Mouse (Mus musculus) heart, postnatal 36 days (tissue): ENCODE measurements around the gene Olfr395. TPM values are rescaled to one million over a fixed set of nuclear protein-coding genes. Genes with fewer than 3 reads are reported as not detected.
"Not testable (repeated sequence)": the region's sequence is repeated elsewhere in the genome, so short reads cannot be mapped to it uniquely, and the experiment has no call there.

Experiments used
- DNase-seq, 2 experiments: peaks; one replicate each; pipeline ENCODE4 v3.0.0; 2021 to 2022
- intact Hi-C: fragments of 180-260 bp; cut with DNase I; formaldehyde crosslinking; loops from one replicate; pipeline ENCODE4 v1.15.1; 2025
- total RNA-seq, 2 experiments: library from RNA; stranded (reverse); gene quantifications; 2 replicates each; pipeline ENCODE4 v1.2.3; 2021

Gene Olfr395
- total RNA-seq, result not detected

DNA sequence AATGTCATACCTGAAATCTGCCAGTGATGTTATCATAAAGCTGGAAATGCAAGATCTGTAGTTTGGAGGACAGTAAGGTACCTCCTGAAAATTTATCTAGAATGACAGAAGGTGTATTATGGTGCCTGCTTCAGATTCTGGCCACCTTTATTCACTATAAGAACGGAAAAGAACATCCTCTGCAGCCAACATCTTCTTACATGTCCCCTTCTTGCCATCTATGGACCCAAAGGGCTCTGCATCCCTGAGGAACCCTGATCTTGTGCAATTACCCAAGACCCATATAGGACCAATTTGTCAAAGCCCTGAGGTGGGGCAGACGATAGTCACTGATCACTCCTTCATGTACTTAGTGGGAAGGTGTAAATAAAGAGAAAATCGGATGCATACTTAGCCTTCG is at the start of gene Olfr395:
Gene Olfr395 (minus strand): TSS at position 101 of the 400 bp plus-strand sequence.
- DNase-seq, intact Hi-C loops: not testable (repeated sequence)

DNA sequence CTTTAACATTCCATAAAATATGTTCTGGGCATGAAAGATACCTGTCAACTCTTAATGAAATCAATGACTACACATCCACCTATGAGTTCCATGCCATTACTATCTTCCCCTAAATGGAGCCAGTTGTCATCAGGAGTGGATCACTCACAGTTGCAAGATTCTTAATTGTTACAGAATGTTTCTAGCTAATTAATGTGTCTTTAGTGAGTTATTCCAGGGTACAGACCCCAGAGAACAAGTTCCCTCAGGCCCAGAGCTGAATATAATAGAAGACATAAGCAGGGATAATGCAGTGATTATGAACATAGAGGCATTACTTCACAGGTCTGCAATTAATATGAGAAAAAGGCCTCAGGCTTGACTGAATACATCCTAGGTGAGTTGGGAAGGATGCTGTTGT is 27.3 kb upstream of the Olfr395 start, which contains the start of gene Olfr23:
Gene Olfr23 (plus strand): TSS at position 301 of the 400 bp plus-strand sequence.
- DNase-seq, result no peak
- intact Hi-C loops, result no loop called here

DNA sequence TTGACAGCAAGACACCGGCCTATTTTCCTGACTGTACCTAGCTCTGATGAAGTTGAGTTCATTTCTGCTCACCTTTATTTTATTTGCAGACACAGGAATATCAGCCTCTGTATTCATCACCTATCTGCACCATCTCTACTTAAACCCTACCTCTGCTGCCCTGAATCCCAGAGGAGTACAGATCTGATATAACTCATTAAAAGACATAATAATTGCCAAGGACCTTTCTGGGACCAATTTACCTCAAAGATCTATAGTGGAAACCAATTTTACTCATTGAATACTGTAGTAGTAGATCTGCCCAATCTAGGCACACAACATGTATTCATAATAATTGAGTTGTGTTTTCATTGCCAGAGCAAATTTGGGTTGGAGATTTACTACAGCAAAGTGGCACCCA is 18.4 kb downstream of the Olfr395 start, which contains the start of gene Olfr394:
Gene Olfr394 (minus strand): TSS at position 101 of the 400 bp plus-strand sequence.
- intact Hi-C loops, result no loop called here
- no peak for DNase-seq

Other genes with a start within 250 kb of the Olfr395 start
- not detected for gene Zfp735, start 220.5 kb downstream of the Olfr395 start, total RNA-seq
- not detected for gene Olfr389, start 128.6 kb downstream of the Olfr395 start, total RNA-seq
- not detected for gene Olfr390, start 126.3 kb downstream of the Olfr395 start, total RNA-seq
- not detected for gene Olfr391-ps, start 106.2 kb downstream of the Olfr395 start, total RNA-seq
- not detected for gene Olfr392, start 92.2 kb downstream of the Olfr395 start, total RNA-seq
- gene Olfr393, start 57.8 kb downstream of the Olfr395 start, total RNA-seq, result not detected
- not detected for gene Olfr394, start 18.5 kb downstream of the Olfr395 start, total RNA-seq
- gene Olfr23, start 27.4 kb upstream of the Olfr395 start, total RNA-seq, result not detected
- gene Olfr397, start 51.5 kb upstream of the Olfr395 start, total RNA-seq, result not detected
- gene Olfr398, start 81.1 kb upstream of the Olfr395 start, total RNA-seq, result not detected
- gene Olfr139, start 147.3 kb upstream of the Olfr395 start, total RNA-seq, result not detected
- not detected for gene Olfr399, start 147.3 kb upstream of the Olfr395 start, total RNA-seq
- gene Zfp616, start 160.7 kb upstream of the Olfr395 start, total RNA-seq, result not detected
- gene Olfr401, start 204.4 kb upstream of the Olfr395 start, total RNA-seq, result not detected
- gene Olfr402, start 244.2 kb upstream of the Olfr395 start, total RNA-seq, result not detected